Mouse (Mus musculus): ENCODE results near the gene Top1. TPM values are rescaled to one million over a fixed set of nuclear protein-coding genes. Genes with fewer than 3 reads are reported as not detected.

The Top1 gene
- polyA plus RNA-seq, 1 experiment = 38.8 TPM

- Histone ChIP-seq H3K36me3 (ENCODE audit: control insufficient read depth) (peaks cover 2% of the 10 kb centered on the region; the same call in 1 of the 2 replicates), H3K4me3 (replicated peaks) (no peak overlapping the region), H3K27me3 (ENCODE audit: control insufficient read depth) (no peaks in the 10 kb centered on the region), H3K4me1 (ENCODE audit: control insufficient read depth) (no peaks in the 10 kb centered on the region), H3K9me3 (ENCODE audit: control insufficient read depth, low read length) (no peaks in the 10 kb centered on the region)
- TF ChIP-seq GATA1 (IDR thresholded peaks at IDR 0.05; ENCODE audit: low read length) (no peak), TAL1 (IDR thresholded peaks at IDR 0.05; ENCODE audit: low read length) (no peak)
These were observed 118.7 kb downstream of the Top1 start for GRCm38 (mm10) chr2:160764386-160764785.

GRCm38 (mm10) chr2:160765096-160765495, 119.4 kb downstream of the Top1 start:
- Histone ChIP-seq H3K4me1 (ENCODE audit: control insufficient read depth) (no peaks in the 10 kb centered on the region), H3K36me3 (ENCODE audit: control insufficient read depth) (no peaks in the 10 kb centered on the region; the same call in 1 of the 2 replicates), H3K9me3 (ENCODE audit: control insufficient read depth, low read length) (no peaks in the 10 kb centered on the region), H3K4me3 (replicated peaks) (no peak overlapping the region), H3K27me3 (ENCODE audit: control insufficient read depth) (no peaks in the 10 kb centered on the region)
- TF ChIP-seq GATA1 (IDR thresholded peaks at IDR 0.05; ENCODE audit: low read length) (no peak), TAL1 (IDR thresholded peaks at IDR 0.05; ENCODE audit: low read length) (no peak)

GRCm38 (mm10) chr2:160766371-160766771, 120.7 kb downstream of the Top1 start:
- Histone ChIP-seq H3K9me3 (ENCODE audit: control insufficient read depth, low read length) (no peaks in the 10 kb centered on the region), H3K4me3 (replicated peaks) (no peak overlapping the region), H3K4me1 (ENCODE audit: control insufficient read depth) (no peaks in the 10 kb centered on the region), H3K36me3 (ENCODE audit: control insufficient read depth) (no peaks in the 10 kb centered on the region; the same call in 1 of the 2 replicates), H3K27me3 (ENCODE audit: control insufficient read depth) (no peaks in the 10 kb centered on the region)
- TF ChIP-seq GATA1 (IDR thresholded peaks at IDR 0.05; ENCODE audit: low read length) (no peak), TAL1 (IDR thresholded peaks at IDR 0.05; ENCODE audit: low read length) (no peak)

GRCm38 (mm10) chr2:160767201-160767600, 121.5 kb downstream of the Top1 start:
- Histone ChIP-seq H3K36me3 (ENCODE audit: control insufficient read depth) (no peaks in the 10 kb centered on the region), H3K4me1 (ENCODE audit: control insufficient read depth) (no peaks in the 10 kb centered on the region), H3K9me3 (ENCODE audit: control insufficient read depth, low read length) (no peaks in the 10 kb centered on the region), H3K4me3 (replicated peaks) (no peak overlapping the region), H3K27me3 (ENCODE audit: control insufficient read depth) (no peaks in the 10 kb centered on the region)
- TF ChIP-seq TAL1 (IDR thresholded peaks at IDR 0.05; ENCODE audit: low read length) (no peak), GATA1 (IDR thresholded peaks at IDR 0.05; ENCODE audit: low read length) (no peak)

- Histone ChIP-seq H3K4me3 (replicated peaks) (no peak overlapping the region), H3K4me1 (ENCODE audit: control insufficient read depth) (no peaks in the 10 kb centered on the region), H3K36me3 (ENCODE audit: control insufficient read depth) (no peaks in the 10 kb centered on the region), H3K27me3 (ENCODE audit: control insufficient read depth) (no peaks in the 10 kb centered on the region), H3K9me3 (ENCODE audit: control insufficient read depth, low read length) (no peaks in the 10 kb centered on the region)
- TF ChIP-seq TAL1 (IDR thresholded peaks at IDR 0.05; ENCODE audit: low read length) (no peak), GATA1 (IDR thresholded peaks at IDR 0.05; ENCODE audit: low read length) (no peak)
These were observed 122.5 kb downstream of the Top1 start for GRCm38 (mm10) chr2:160768097-160768695.

GRCm38 (mm10) chr2:160768997-160769396, 123.3 kb downstream of the Top1 start:
- TF ChIP-seq TAL1 (IDR thresholded peaks at IDR 0.05; ENCODE audit: low read length) (no peak), GATA1 (IDR thresholded peaks at IDR 0.05; ENCODE audit: low read length) (no peak)
- no peaks in the 10 kb centered on the region for H3K9me3 ChIP-seq (ENCODE audit: control insufficient read depth, low read length)
- H3K27me3 ChIP-seq (ENCODE audit: control insufficient read depth) = no peaks in the 10 kb centered on the region
- no peaks in the 10 kb centered on the region for H3K36me3 ChIP-seq (ENCODE audit: control insufficient read depth)
- H3K4me1 ChIP-seq (ENCODE audit: control insufficient read depth) = no peaks in the 10 kb centered on the region
- H3K4me3 ChIP-seq (replicated peaks) = no peak overlapping the region

GRCm38 (mm10) chr2:160770409-160770808, 124.7 kb downstream of the Top1 start:
- H3K4me3 ChIP-seq (replicated peaks) = no peak overlapping the region
- H3K36me3 ChIP-seq (ENCODE audit: control insufficient read depth) = no peaks in the 10 kb centered on the region
- no peak for TF ChIP-seq GATA1 (IDR thresholded peaks at IDR 0.05; ENCODE audit: low read length)
- no peak for TF ChIP-seq TAL1 (IDR thresholded peaks at IDR 0.05; ENCODE audit: low read length)
- no peaks in the 10 kb centered on the region for H3K27me3 ChIP-seq (ENCODE audit: control insufficient read depth)
- H3K9me3 ChIP-seq (ENCODE audit: control insufficient read depth, low read length) = no peaks in the 10 kb centered on the region
- no peaks in the 10 kb centered on the region for H3K4me1 ChIP-seq (ENCODE audit: control insufficient read depth)

- Histone ChIP-seq H3K4me3 (replicated peaks) (no peak overlapping the region), H3K4me1 (ENCODE audit: control insufficient read depth) (no peaks in the 10 kb centered on the region), H3K9me3 (ENCODE audit: control insufficient read depth, low read length) (no peaks in the 10 kb centered on the region), H3K36me3 (ENCODE audit: control insufficient read depth) (no peaks in the 10 kb centered on the region), H3K27me3 (ENCODE audit: control insufficient read depth) (no peaks in the 10 kb centered on the region)
- TF ChIP-seq GATA1 (IDR thresholded peaks at IDR 0.05; ENCODE audit: low read length) (no peak), TAL1 (IDR thresholded peaks at IDR 0.05; ENCODE audit: low read length) (no peak)
These were observed 125.2 kb downstream of the Top1 start for GRCm38 (mm10) chr2:160770871-160771270.

GRCm38 (mm10) chr2:160771325-160772276, 125.9 kb downstream of the Top1 start:
- no peak overlapping the region for H3K4me3 ChIP-seq (replicated peaks)
- H3K9me3 ChIP-seq (ENCODE audit: control insufficient read depth, low read length) = no peaks in the 10 kb centered on the region
- no peaks in the 10 kb centered on the region for H3K27me3 ChIP-seq (ENCODE audit: control insufficient read depth)
- H3K4me1 ChIP-seq (ENCODE audit: control insufficient read depth) = no peaks in the 10 kb centered on the region
- no peak for TF ChIP-seq TAL1 (IDR thresholded peaks at IDR 0.05; ENCODE audit: low read length)
- no peak for TF ChIP-seq GATA1 (IDR thresholded peaks at IDR 0.05; ENCODE audit: low read length)
- H3K36me3 ChIP-seq (ENCODE audit: control insufficient read depth) = no peaks in the 10 kb centered on the region

Other genes starting within 250 kb of the Top1 start
- 0.04 TPM in 2 replicates for gene Plcg1, start 85.4 kb downstream of the Top1 start, polyA plus RNA-seq (2012)
- gene Zhx3, start 227.1 kb downstream of the Top1 start, polyA plus RNA-seq (2012) = 0.04 and 0.06 TPM in 2 replicates
- gene Lpin3, start 234.8 kb downstream of the Top1 start, polyA plus RNA-seq (2012) = not detected in 2 replicates

All from erythroblast, embryonic 14.5 days (primary cell).